Mouse (Mus musculus): ENCODE data around the gene Fam117b.

The Fam117b gene

GRCm38 (mm10) chr1:59912413-59913157 is at the start of gene Fam117b:
Gene Fam117b (plus strand): TSS chr1:59913006.
- peak; percentile 96 for DNase-seq (ENCODE audit: low read depth, low spot score)

GRCm38 (mm10) chr1:59868041-59868440 is 44.8 kb upstream of the Fam117b start:
- no peak for DNase-seq (ENCODE audit: low read depth, low spot score)

DNA sequence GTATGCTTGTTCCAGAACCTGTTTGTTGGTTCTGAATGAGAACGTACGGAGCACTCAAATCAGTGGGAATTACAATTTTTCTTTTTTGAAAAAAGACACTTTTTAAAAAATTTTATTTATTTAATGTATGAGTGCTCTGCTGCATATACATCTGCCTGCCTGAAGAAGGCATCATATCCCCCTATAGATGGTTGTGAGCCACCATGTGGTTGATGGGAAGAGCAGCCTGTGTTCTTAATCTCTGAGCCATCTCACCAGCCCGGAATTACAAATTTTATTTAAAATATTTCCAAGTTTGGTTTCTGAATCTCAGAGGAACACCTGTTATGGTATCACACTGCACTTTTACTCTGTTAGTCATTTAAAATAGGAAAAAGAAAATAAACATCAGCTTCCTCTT is 38.8 kb upstream of the Fam117b start:
- no peak for DNase-seq (ENCODE audit: low read depth, low spot score)

DNA sequence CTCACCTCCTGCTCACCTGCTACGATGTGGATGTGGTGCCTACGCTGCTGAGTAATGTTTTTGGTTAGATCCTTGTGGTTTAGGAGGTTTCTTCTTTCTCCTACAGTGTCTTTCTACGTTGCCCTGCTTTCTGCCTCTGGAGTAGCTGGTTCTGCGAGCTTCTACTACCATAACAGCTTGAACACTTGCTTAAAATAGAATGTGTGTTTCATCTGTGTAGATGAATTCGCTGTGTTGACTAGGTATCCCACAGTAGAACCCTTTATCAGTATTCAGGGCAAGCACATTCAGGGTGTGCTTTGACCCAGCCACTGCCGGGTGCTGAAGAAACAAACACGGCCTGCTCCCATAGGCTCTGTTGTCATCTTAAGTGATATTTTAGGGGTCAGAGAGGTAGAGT is 34.7 kb upstream of the Fam117b start:
- no peak for DNase-seq (ENCODE audit: low read depth, low spot score)

DNA sequence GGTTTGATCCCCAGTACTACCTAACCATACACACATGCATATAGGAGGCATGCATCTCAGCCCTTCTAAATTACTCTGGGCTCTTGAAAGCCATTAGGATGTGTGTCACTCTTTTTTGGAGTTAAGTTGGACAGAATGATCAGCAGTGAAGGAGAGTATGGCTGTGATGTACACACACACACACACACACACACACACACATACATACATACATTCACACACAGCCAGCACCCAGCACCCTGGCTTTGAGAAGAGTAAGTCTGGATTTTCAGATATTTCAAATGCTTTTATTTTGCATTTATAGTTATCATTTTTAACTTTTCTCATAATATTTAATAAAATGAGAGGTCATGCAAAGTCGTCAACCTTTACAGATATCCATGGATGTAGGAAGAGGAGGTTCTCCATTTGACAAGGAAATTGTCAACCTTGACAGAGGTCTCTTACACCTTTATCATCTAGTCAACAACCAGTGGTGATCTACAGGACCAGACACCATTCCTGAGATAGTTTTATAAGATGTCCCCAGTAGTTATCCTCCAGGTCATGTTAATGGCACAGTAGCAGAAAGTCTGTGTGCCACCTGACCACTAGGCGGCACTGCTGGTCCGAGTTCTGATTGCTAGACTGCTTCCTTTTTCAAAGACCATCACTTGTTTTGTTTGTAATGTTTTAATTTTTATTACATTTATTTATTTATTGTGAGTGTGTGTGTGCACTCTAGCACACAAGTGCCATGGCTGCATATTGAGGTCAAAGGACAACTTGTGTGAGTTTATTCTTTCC is 29.3 kb upstream of the Fam117b start:
- DNase-seq (ENCODE audit: low read depth, low spot score): peak; percentile 62

DNA sequence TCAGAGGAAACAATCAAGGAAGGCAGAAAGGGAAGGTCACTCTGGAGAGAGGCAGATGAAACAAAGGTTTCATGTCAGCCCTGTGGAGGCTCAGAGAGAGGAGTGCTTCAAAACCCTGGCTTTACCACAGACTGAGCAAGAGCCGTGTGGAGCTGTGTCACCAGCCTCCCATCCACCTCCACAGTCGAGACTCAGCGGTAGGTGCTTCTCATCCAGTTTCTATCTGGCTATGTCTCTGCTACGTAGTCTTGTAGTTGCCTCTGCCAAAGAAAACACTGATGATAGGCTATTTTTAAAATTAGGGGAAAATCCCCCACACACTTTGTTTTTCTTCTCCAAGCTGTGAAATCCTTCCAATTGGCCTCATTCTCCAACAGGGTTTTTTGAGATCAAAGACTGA is 25.9 kb upstream of the Fam117b start:
- DNase-seq (ENCODE audit: low read depth, low spot score): no peak

GRCm38 (mm10) chr1:59888018-59888417 is 24.8 kb upstream of the Fam117b start:
- no peak for DNase-seq (ENCODE audit: low read depth, low spot score)

DNA sequence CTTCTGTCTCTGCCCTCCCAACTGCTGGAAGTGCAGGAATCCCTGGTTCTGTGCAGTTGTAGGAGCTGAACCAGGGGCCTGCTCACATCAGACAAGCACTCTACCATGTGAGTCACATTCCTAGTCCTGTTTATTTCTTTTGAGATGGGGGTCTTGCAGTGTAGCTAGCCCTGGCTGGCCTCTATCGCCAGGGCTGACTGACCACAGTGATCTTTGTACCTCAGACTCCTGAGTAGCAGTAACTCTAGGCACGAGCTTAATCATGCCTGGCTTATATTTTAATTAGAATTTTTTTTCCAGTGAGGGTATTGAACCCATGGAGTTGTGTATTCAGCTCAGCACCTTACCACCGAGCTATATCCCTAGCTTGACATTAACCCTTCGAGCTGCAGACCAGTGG is 21.6 kb upstream of the Fam117b start:
- DNase-seq (ENCODE audit: low read depth, low spot score): no peak

- DNase-seq (ENCODE audit: low read depth, low spot score): no peak
Observed at GRCm38 (mm10) chr1:59892777-59893176, 20.0 kb upstream of the Fam117b start.

GRCm38 (mm10) chr1:59894025-59894424 is 18.8 kb upstream of the Fam117b start:
- no peak for DNase-seq (ENCODE audit: low read depth, low spot score)

- no peak for DNase-seq (ENCODE audit: low read depth, low spot score)
Observed at GRCm38 (mm10) chr1:59895456-59895855, 17.4 kb upstream of the Fam117b start.

- no peak for DNase-seq (ENCODE audit: low read depth, low spot score)
Observed at GRCm38 (mm10) chr1:59897147-59897798, 15.5 kb upstream of the Fam117b start.

DNA sequence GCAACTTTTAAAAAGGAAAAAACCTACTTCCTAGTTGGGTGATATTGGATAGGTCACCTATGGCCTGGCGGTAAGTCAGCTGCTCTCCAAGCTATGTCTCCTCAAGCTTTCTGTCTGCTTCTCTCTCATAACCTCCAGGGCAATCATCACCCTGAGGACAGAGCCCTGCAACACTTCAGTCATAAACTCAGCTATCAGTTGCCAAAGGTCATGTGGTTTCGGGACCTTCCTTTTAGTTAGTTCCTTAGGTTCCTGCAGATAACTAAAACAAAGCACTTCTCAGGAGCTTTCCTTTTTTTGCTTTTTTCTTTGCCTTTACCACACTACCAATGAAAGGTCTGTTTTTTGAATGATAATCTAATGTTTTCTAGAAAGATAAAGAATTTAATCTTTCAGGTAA is 13.1 kb upstream of the Fam117b start:
- DNase-seq (ENCODE audit: low read depth, low spot score): no peak

GRCm38 (mm10) chr1:59901082-59901876 is 11.5 kb upstream of the Fam117b start:
- no peak for DNase-seq (ENCODE audit: low read depth, low spot score)

GRCm38 (mm10) chr1:59902634-59903033 is 10.2 kb upstream of the Fam117b start:
- DNase-seq (ENCODE audit: low read depth, low spot score): no peak

- no peak for DNase-seq (ENCODE audit: low read depth, low spot score)
Observed at GRCm38 (mm10) chr1:59904630-59905295, 8.0 kb upstream of the Fam117b start.

GRCm38 (mm10) chr1:59905916-59906315 is 6.9 kb upstream of the Fam117b start:
- DNase-seq (ENCODE audit: low read depth, low spot score): no peak

DNA sequence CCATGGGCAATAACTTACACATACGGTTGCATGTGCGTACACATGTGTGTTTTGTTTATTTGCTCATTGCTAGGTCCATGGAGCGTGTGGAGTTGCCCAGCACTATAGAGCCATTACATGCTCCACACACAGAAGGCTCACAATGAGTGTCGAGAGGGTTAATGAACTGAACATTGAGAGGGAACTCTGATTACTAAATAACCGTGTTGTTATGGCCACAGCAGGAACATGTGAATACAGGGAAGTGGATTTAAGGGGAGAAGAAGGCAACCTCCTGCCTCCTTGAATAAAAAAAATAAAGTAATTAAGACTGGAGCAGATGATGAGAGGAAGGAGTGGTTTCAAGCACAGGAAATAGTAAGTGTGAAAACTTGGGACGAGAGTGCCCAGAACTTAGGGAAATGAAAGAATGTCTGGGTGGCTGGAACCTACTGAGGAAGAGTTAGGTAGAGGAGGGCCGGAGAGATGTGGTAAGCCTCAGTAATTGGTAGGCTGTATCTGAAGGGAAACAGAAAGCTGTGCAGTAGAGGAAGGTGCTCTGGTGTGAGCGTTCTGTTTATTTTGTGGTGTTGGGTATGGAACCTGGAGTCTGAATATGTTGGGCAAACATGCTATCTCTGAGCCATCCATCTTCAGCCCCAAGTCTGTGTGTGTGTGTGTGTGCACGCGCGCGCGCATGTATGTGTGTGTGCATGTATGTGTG is 5.8 kb upstream of the Fam117b start:
- no peak for DNase-seq (ENCODE audit: low read depth, low spot score)

GRCm38 (mm10) chr1:59907700-59908099 is 5.1 kb upstream of the Fam117b start:
- DNase-seq (ENCODE audit: low read depth, low spot score): no peak

DNA sequence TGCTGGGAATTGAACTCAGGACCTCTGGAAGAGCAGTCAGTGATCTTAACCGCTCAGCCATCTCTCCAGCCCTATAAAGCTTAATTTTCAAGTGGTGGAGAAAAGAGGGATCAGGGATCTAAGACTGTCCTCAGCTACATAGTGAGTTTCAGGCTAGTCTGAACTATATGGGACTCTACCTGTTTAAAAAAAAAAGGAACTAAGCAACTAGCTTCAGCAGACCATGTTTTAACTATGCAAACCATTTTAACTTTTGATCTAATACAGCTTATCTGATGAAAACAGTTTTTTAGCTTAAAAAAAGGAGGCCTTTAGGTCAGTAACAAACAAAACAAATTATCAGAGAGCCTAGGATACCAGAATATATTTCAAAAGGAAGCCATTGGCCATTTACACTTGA is 1.9 kb upstream of the Fam117b start:
- DNase-seq (ENCODE audit: low read depth, low spot score): no peak

Measured in embryo, embryonic 11.5 days (tissue).